16 mouse cellular contexts compared by ENCODE assay signal in genomic region chr16:76685562-76685961, GRCm38 (mm10).
DNase-seq lines count a peak whose midpoint lies in the region; ATAC-seq and TF ChIP-seq lines count a peak whose summit lies in the region.
"Had no signal": no experiment of that assay in that cellular context is flagged by ENCODE, and none has a peak within 500 bp of the region (broad histone marks: within the 10 kb centered on the region; RNA-seq: fewer than 3 reads in every experiment).

No protein-coding gene starts in this region.

- H3K27me3 ChIP-seq in forebrain, embryonic 15.5 days: no peaks in the 10 kb centered on the region
- no peaks in the 10 kb centered on the region for H3K27me3 ChIP-seq in forebrain, embryonic 11.5 days (ENCODE audit: control insufficient read depth, insufficient read depth, low read length)
- H3K27me3 ChIP-seq in hindbrain, embryonic 14.5 days (ENCODE audit: control insufficient read depth, insufficient read depth, low read length): peaks cover 10% of the 10 kb centered on the region; the same call in 1 of the 2 replicates
- no peaks in the 10 kb centered on the region for H3K27me3 ChIP-seq in neural tube, embryonic 12.5 days (replicated peaks)
- H3K27me3 ChIP-seq in liver, postnatal 0 days (ENCODE audit: insufficient read depth, low read length): no peaks in the 10 kb centered on the region
- H3K27me3 ChIP-seq in limb, embryonic 10.5 days (ENCODE audit: low read depth, poor library complexity, severe bottlenecking): no peaks in the 10 kb centered on the region
- H3K27me3 ChIP-seq: heart, embryonic 15.5 days; intestine, embryonic 15.5 days had no signal

- H3K9me3 ChIP-seq in forebrain, embryonic 15.5 days: no peaks in the 10 kb centered on the region
- no peaks in the 10 kb centered on the region for H3K9me3 ChIP-seq in forebrain, embryonic 11.5 days (ENCODE audit: control insufficient read depth, low read length)
- H3K9me3 ChIP-seq in hindbrain, embryonic 14.5 days (ENCODE audit: control insufficient read depth, low read length): no peaks in the 10 kb centered on the region
- no peaks in the 10 kb centered on the region for H3K9me3 ChIP-seq in neural tube, embryonic 12.5 days
- H3K9me3 ChIP-seq in liver, postnatal 0 days (ENCODE audit: low read length): no peaks in the 10 kb centered on the region
- H3K9me3 ChIP-seq in limb, embryonic 10.5 days (replicated peaks): no peaks in the 10 kb centered on the region
- H3K9me3 ChIP-seq: heart, embryonic 15.5 days; intestine, embryonic 15.5 days had no signal

- no peak for DNase-seq in forebrain, embryonic 11.5 days (ENCODE audit: low spot score)
- DNase-seq in brain, embryonic 18.5 days (ENCODE audit: low read depth, low spot score): peak; percentile 18
- peak; percentile 38 for DNase-seq in hindbrain, embryonic 14.5 days (ENCODE audit: low spot score)
- DNase-seq in liver, postnatal 0 days: no peak
- DNase-seq in limb, embryonic 10.5 days (ENCODE audit: low spot score): no peak
- DNase-seq: adrenal gland, adult 8-10 months; B cell, adult 2 months; cerebellum, adult 11-12 months; right cerebral cortex, postnatal 25 days had no signal

- 16% methylated on average over 8 of the region's 8 CpGs for WGBS in forebrain, embryonic 15.5 days
- WGBS in forebrain, embryonic 11.5 days: 50% methylated on average over 8 of the region's 8 CpGs
- WGBS in hindbrain, embryonic 14.5 days: 23% methylated on average over 8 of the region's 8 CpGs
- WGBS in neural tube, embryonic 12.5 days: 21% methylated on average over 8 of the region's 8 CpGs
- WGBS in liver, postnatal 0 days (ENCODE audit: insufficient replicate concordance): 77% methylated on average over 8 of the region's 8 CpGs
- WGBS in limb, embryonic 10.5 days: 80% methylated on average over 8 of the region's 8 CpGs

- no peaks in the 10 kb centered on the region for H3K36me3 ChIP-seq in forebrain, embryonic 15.5 days
- H3K36me3 ChIP-seq in forebrain, embryonic 11.5 days (ENCODE audit: control insufficient read depth, insufficient read depth, low read length): no peaks in the 10 kb centered on the region
- no peaks in the 10 kb centered on the region for H3K36me3 ChIP-seq in hindbrain, embryonic 14.5 days (replicated peaks; ENCODE audit: control insufficient read depth, insufficient read depth)
- H3K36me3 ChIP-seq in neural tube, embryonic 12.5 days: no peaks in the 10 kb centered on the region
- H3K36me3 ChIP-seq in liver, postnatal 0 days (replicated peaks; ENCODE audit: insufficient read depth, low read length): no peaks in the 10 kb centered on the region
- no peaks in the 10 kb centered on the region for H3K36me3 ChIP-seq in limb, embryonic 10.5 days
- H3K36me3 ChIP-seq: heart, embryonic 15.5 days; intestine, embryonic 15.5 days had no signal

- ATAC-seq in forebrain, embryonic 15.5 days (replicated peaks): peak; percentile 53; the same call in 1 of the 2 replicates
- no peak for ATAC-seq in forebrain, embryonic 11.5 days (replicated peaks; ENCODE audit: low FRiP score)
- ATAC-seq in hindbrain, embryonic 14.5 days (ENCODE audit: low FRiP score): peak; percentile 43; the same call in 1 of the 2 replicates
- ATAC-seq in neural tube, embryonic 12.5 days (ENCODE audit: low FRiP score, low read depth): peak; percentile 87
- ATAC-seq in CD4-positive, CD25-positive, alpha-beta regulatory T cell, adult 4 months: no peak
- ATAC-seq in liver, postnatal 0 days: no peak
- ATAC-seq: intestine, embryonic 15.5 days had no signal

- no peak overlapping the region for H3K9ac ChIP-seq in forebrain, embryonic 15.5 days (replicated peaks)
- H3K9ac ChIP-seq in forebrain, embryonic 11.5 days (ENCODE audit: low read length): no peak overlapping the region
- H3K9ac ChIP-seq in hindbrain, embryonic 14.5 days: no peak overlapping the region
- H3K9ac ChIP-seq in neural tube, embryonic 12.5 days: no peak overlapping the region
- no peak overlapping the region for H3K9ac ChIP-seq in liver, postnatal 0 days (replicated peaks)
- H3K9ac ChIP-seq: heart, embryonic 15.5 days; intestine, embryonic 15.5 days; liver, embryonic 14.5 days had no signal

- TF ChIP-seq CTCF in liver, postnatal 0 days (IDR thresholded peaks at IDR 0.05; ENCODE audit: low read depth): no peak

- no peak overlapping the region for H3K27ac ChIP-seq in forebrain, embryonic 15.5 days (replicated peaks)
- no peak overlapping the region for H3K27ac ChIP-seq in forebrain, embryonic 11.5 days (ENCODE audit: low read depth, low read length)
- H3K27ac ChIP-seq in hindbrain, embryonic 14.5 days: no peak overlapping the region
- H3K27ac ChIP-seq in neural tube, embryonic 12.5 days: no peak overlapping the region
- H3K27ac ChIP-seq in liver, postnatal 0 days (ENCODE audit: low read depth): no peak overlapping the region
- H3K27ac ChIP-seq in limb, embryonic 10.5 days: no peak overlapping the region
- H3K27ac ChIP-seq: heart, embryonic 15.5 days; intestine, embryonic 15.5 days; liver, embryonic 14.5 days; macrophage had no signal

- H3K4me1 ChIP-seq in forebrain, embryonic 15.5 days: no peaks in the 10 kb centered on the region
- no peaks in the 10 kb centered on the region for H3K4me1 ChIP-seq in forebrain, embryonic 11.5 days (replicated peaks; ENCODE audit: control insufficient read depth, insufficient read depth, low read length)
- H3K4me1 ChIP-seq in hindbrain, embryonic 14.5 days (replicated peaks; ENCODE audit: control insufficient read depth, insufficient read depth, low read length): 0 out of 2 replicates have a peak, but pooled peaks cover 7% of the 10 kb centered on the region
- H3K4me1 ChIP-seq in neural tube, embryonic 12.5 days: 0 out of 2 replicates have a peak, but pooled peaks cover 3% of the 10 kb centered on the region
- no peaks in the 10 kb centered on the region for H3K4me1 ChIP-seq in liver, postnatal 0 days (ENCODE audit: insufficient read depth)
- peaks cover 6% of the 10 kb centered on the region for H3K4me1 ChIP-seq in limb, embryonic 10.5 days
- H3K4me1 ChIP-seq: heart, embryonic 15.5 days; intestine, embryonic 15.5 days had no signal

- no peak overlapping the region for H3K4me2 ChIP-seq in forebrain, embryonic 15.5 days (replicated peaks)
- H3K4me2 ChIP-seq in forebrain, embryonic 11.5 days (ENCODE audit: low read depth, low read length, severe bottlenecking): no peak overlapping the region
- H3K4me2 ChIP-seq in hindbrain, embryonic 14.5 days (replicated peaks): no peak overlapping the region; the same call in 1 of the 2 replicates
- no peak overlapping the region for H3K4me2 ChIP-seq in neural tube, embryonic 12.5 days (replicated peaks)
- no peak overlapping the region for H3K4me2 ChIP-seq in liver, postnatal 0 days (ENCODE audit: low read depth, low read length)
- H3K4me2 ChIP-seq: heart, embryonic 15.5 days; intestine, embryonic 15.5 days had no signal

- no peak for TF ChIP-seq EP300 in liver, postnatal 0 days (IDR thresholded peaks at IDR 0.05; ENCODE audit: low read depth)

- no peak overlapping the region for H3K4me3 ChIP-seq in forebrain, embryonic 15.5 days
- no peak overlapping the region for H3K4me3 ChIP-seq in forebrain, embryonic 11.5 days (ENCODE audit: low read depth, low read length)
- no peak overlapping the region for H3K4me3 ChIP-seq in hindbrain, embryonic 14.5 days (replicated peaks; ENCODE audit: low read length)
- H3K4me3 ChIP-seq in neural tube, embryonic 12.5 days: no peak overlapping the region
- H3K4me3 ChIP-seq in liver, postnatal 0 days (ENCODE audit: low read depth, low read length): no peak overlapping the region
- H3K4me3 ChIP-seq in limb, embryonic 10.5 days: no peak overlapping the region
- H3K4me3 ChIP-seq: heart, embryonic 15.5 days; intestine, embryonic 15.5 days had no signal

Comparison
In these comparisons a context has a peak if more than half of its experiments do, and no peak if none do; other contexts are left out.
1. ATAC-seq: peak in forebrain, embryonic 15.5 days (single experiment), hindbrain, embryonic 14.5 days (single experiment) and neural tube, embryonic 12.5 days (single experiment); none in forebrain, embryonic 11.5 days (single experiment), CD4-positive, CD25-positive, alpha-beta regulatory T cell, adult 4 months (single experiment) and liver, postnatal 0 days (single experiment).
2. DNase-seq: peak in brain, embryonic 18.5 days (single experiment) and hindbrain, embryonic 14.5 days (single experiment); none in forebrain, embryonic 11.5 days (single experiment), liver, postnatal 0 days (single experiment) and limb, embryonic 10.5 days (single experiment).